Mouse (Mus musculus): ENCODE measurements around the gene Nptxr. TPM values are rescaled to one million over a fixed set of nuclear protein-coding genes. Genes with fewer than 3 reads are reported as not detected.
"Not testable (repeated sequence)": the region's sequence is repeated elsewhere in the genome, so short reads cannot be mapped to it uniquely, and the experiment has no call there.

The Nptxr gene
- total RNA-seq, 1 experiment from 2014 or later = 0.12 TPM

- ATAC-seq (ENCODE audit: extremely low read depth, insufficient number of reproducible peaks, low FRiP score, poor library complexity, severe bottlenecking) = peak; percentile 10; the same call in 1 of the 2 replicates
Measured at GRCm38 (mm10) chr15:79825146-79825825, 20.7 kb upstream of the Nptxr start.

- ATAC-seq (ENCODE audit: extremely low read depth, insufficient number of reproducible peaks, low FRiP score, poor library complexity, severe bottlenecking) = no peak
Measured at GRCm38 (mm10) chr15:79823588-79824280, 19.2 kb upstream of the Nptxr start.

- ATAC-seq (ENCODE audit: extremely low read depth, insufficient number of reproducible peaks, low FRiP score, poor library complexity, severe bottlenecking) = no peak
Measured at GRCm38 (mm10) chr15:79822265-79823199, 18.0 kb upstream of the Nptxr start.

GRCm38 (mm10) chr15:79818325-79818724 lies 13.8 kb upstream of the Nptxr start:
- ATAC-seq (ENCODE audit: extremely low read depth, insufficient number of reproducible peaks, low FRiP score, poor library complexity, severe bottlenecking) = no peak

- ATAC-seq (ENCODE audit: extremely low read depth, insufficient number of reproducible peaks, low FRiP score, poor library complexity, severe bottlenecking) = no peak
Measured at GRCm38 (mm10) chr15:79813666-79814258, 9.2 kb upstream of the Nptxr start.

- not testable (repeated sequence) for ATAC-seq (ENCODE audit: extremely low read depth, insufficient number of reproducible peaks, low FRiP score, poor library complexity, severe bottlenecking)
Measured at GRCm38 (mm10) chr15:79812840-79813239, 8.3 kb upstream of the Nptxr start.

GRCm38 (mm10) chr15:79810997-79811396 lies 6.4 kb upstream of the Nptxr start:
- no peak for ATAC-seq (ENCODE audit: extremely low read depth, insufficient number of reproducible peaks, low FRiP score, poor library complexity, severe bottlenecking)

GRCm38 (mm10) chr15:79810061-79810460 lies 5.5 kb upstream of the Nptxr start:
- ATAC-seq (ENCODE audit: extremely low read depth, insufficient number of reproducible peaks, low FRiP score, poor library complexity, severe bottlenecking) = no peak

- no peak for ATAC-seq (ENCODE audit: extremely low read depth, insufficient number of reproducible peaks, low FRiP score, poor library complexity, severe bottlenecking)
Measured at GRCm38 (mm10) chr15:79808658-79809057, 4.1 kb upstream of the Nptxr start.

- ATAC-seq (ENCODE audit: extremely low read depth, insufficient number of reproducible peaks, low FRiP score, poor library complexity, severe bottlenecking) = peak; percentile 57; the same call in 1 of the 2 replicates
Measured at GRCm38 (mm10) chr15:79808114-79808513, 3.5 kb upstream of the Nptxr start.

GRCm38 (mm10) chr15:79807050-79807449 lies 2.5 kb upstream of the Nptxr start:
- no peak for ATAC-seq (ENCODE audit: extremely low read depth, insufficient number of reproducible peaks, low FRiP score, poor library complexity, severe bottlenecking)

- ATAC-seq (ENCODE audit: extremely low read depth, insufficient number of reproducible peaks, low FRiP score, poor library complexity, severe bottlenecking) = no peak
Measured at GRCm38 (mm10) chr15:79805246-79805645, 680 bp upstream of the Nptxr start.

- no peak for ATAC-seq (ENCODE audit: extremely low read depth, insufficient number of reproducible peaks, low FRiP score, poor library complexity, severe bottlenecking)
Measured at GRCm38 (mm10) chr15:79803533-79804351, 824 bp downstream of the Nptxr start.

GRCm38 (mm10) chr15:79802304-79802703 lies 2.3 kb downstream of the Nptxr start:
- ATAC-seq (ENCODE audit: extremely low read depth, insufficient number of reproducible peaks, low FRiP score, poor library complexity, severe bottlenecking) = no peak

GRCm38 (mm10) chr15:79801646-79802045 lies 2.9 kb downstream of the Nptxr start:
- no peak for ATAC-seq (ENCODE audit: extremely low read depth, insufficient number of reproducible peaks, low FRiP score, poor library complexity, severe bottlenecking)

GRCm38 (mm10) chr15:79800701-79801100 lies 3.9 kb downstream of the Nptxr start:
- ATAC-seq (ENCODE audit: extremely low read depth, insufficient number of reproducible peaks, low FRiP score, poor library complexity, severe bottlenecking) = no peak

- ATAC-seq (ENCODE audit: extremely low read depth, insufficient number of reproducible peaks, low FRiP score, poor library complexity, severe bottlenecking) = no peak
Measured at GRCm38 (mm10) chr15:79798591-79798990, 6.0 kb downstream of the Nptxr start.

GRCm38 (mm10) chr15:79797680-79798079 lies 6.9 kb downstream of the Nptxr start:
- no peak for ATAC-seq (ENCODE audit: extremely low read depth, insufficient number of reproducible peaks, low FRiP score, poor library complexity, severe bottlenecking)

Measured in neutrophil, adult 5-6 weeks (primary cell).